Mouse (Mus musculus): ENCODE measurements around the gene Adgrf5. TPM values are rescaled to one million over a fixed set of nuclear protein-coding genes. Genes with fewer than 3 reads are reported as not detected.

Gene Adgrf5
- polyA plus RNA-seq, 1 experiment from 2014 or later = 18.7 TPM

DNA sequence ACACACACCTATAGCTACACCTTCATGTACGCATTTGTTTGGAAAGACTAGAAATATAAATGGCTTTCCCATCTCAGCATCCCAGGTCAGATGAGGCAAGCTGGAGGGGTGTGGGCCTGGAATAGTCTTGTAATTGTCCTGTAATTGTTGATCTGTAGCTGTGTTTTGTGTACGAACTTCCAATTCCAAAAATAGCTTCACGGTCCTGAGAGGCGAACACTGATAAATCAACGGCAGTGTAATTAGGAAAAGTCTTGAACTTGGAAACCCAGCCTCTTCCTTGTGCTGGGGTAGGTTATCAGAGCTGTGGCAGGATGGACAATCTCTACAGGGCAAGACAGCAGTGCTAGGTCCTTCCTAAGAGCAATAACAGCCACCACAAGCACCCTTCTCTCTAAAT is 18.5 kb downstream of the Adgrf5 start:
- 44% methylated on average over 5 of the region's 5 CpGs for WGBS

DNA sequence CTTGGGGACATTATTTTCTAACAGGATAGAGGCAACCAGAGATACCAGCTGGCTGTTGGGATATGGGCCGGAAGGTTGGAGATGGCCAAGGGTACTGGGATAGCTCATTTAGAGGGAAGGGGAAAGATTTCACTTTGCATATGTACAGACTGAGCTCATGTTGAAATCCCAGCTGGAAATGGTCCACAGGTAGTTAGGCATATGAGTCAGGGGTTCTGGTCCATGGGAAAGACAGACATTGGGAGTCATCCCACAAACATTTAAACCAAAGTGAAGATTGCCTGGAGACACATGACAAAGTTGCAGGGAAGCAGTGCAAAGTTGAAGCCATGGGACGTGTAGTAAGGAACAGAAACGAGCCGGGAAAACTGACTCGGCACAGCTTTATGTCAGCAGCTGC is 26.1 kb downstream of the Adgrf5 start:
- Histone ChIP-seq H3K4me2 (no peak overlapping the region), H3K9ac (no peak overlapping the region), H3K4me3 (no peak overlapping the region), H3K36me3 (no peaks in the 10 kb centered on the region), H3K27me3 (replicated peaks) (no peaks in the 10 kb centered on the region), H3K27ac (replicated peaks) (no peak overlapping the region), H3K9me3 (no peaks in the 10 kb centered on the region), H3K4me1 (peaks cover 24% of the 10 kb centered on the region)
- ATAC-seq (ENCODE audit: extremely low read depth, insufficient number of reproducible peaks, low FRiP score, low TSS enrichment) = no peak
- WGBS = 75% methylated on average over 5 of the region's 5 CpGs

More for the DNA sequence above, 18.5 kb downstream of the Adgrf5 start:
- Histone ChIP-seq H3K27ac (replicated peaks) (no peak overlapping the region), H3K4me3 (no peak overlapping the region), H3K4me1 (peaks cover 20% of the 10 kb centered on the region), H3K36me3 (no peaks in the 10 kb centered on the region), H3K4me2 (no peak overlapping the region), H3K9ac (no peak overlapping the region), H3K9me3 (no peaks in the 10 kb centered on the region), H3K27me3 (replicated peaks) (no peaks in the 10 kb centered on the region)
- no peak for ATAC-seq (ENCODE audit: extremely low read depth, insufficient number of reproducible peaks, low FRiP score, low TSS enrichment)

DNA sequence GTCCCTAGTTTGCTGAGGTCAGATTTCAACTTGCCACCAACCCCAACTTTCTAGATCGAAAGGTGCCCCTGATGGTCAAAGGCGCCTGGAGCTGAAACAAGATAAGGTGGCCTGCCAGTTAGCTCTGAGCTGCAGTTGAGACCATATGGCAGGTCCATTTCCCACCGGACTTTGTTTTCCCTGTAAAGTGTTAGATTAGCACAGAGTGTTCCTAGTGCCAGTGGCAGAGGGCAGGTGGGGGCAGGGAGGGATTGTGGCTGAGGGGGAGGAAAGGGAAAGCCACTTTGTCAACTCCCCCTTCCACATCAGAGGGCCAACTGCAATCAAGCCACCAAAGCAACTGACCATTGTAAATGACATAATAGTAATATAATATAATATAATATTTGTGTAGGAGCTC is 26.9 kb downstream of the Adgrf5 start:
- ATAC-seq (ENCODE audit: extremely low read depth, insufficient number of reproducible peaks, low FRiP score, low TSS enrichment) = no peak
- H3K4me1 ChIP-seq = peaks cover 24% of the 10 kb centered on the region
- WGBS = 16% methylated on average over 3 of the region's 3 CpGs

DNA sequence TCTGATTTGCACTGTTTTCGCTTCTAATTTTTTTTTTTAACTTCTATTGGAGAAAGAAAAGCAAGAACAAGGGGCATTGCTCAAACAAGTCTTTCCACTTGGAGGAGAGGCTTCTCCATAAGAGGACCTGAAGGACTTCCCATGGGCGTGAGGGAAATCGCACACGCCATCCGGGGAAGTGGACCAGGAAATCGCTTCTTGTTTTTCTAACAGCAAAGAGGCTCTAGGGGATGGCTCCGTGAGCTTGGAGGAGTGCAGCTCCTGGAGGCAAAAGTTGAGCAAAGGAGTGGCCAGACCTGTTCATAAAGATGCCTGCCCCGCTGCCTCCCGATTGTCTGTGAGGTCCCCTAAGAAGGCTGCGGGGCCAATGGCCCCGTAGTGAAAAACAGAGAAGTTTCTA is 29.0 kb downstream of the Adgrf5 start:
- no peak for ATAC-seq (ENCODE audit: extremely low read depth, insufficient number of reproducible peaks, low FRiP score, low TSS enrichment)
- H3K4me3 ChIP-seq = peak overlapping the region; percentile 37
- H3K9me3 ChIP-seq = no peaks in the 10 kb centered on the region
- H3K9ac ChIP-seq = peak overlapping the region; percentile 33
- H3K4me2 ChIP-seq = peak overlapping the region; percentile 47
- 68% methylated on average over 11 of the region's 11 CpGs for WGBS
- peaks cover 24% of the 10 kb centered on the region for H3K4me1 ChIP-seq
- H3K27me3 ChIP-seq (replicated peaks) = no peaks in the 10 kb centered on the region
- no peaks in the 10 kb centered on the region for H3K36me3 ChIP-seq
- H3K27ac ChIP-seq (replicated peaks) = peak overlapping the region; percentile 50

More for the DNA sequence above, 26.9 kb downstream of the Adgrf5 start:
- Histone ChIP-seq H3K27me3 (replicated peaks) (no peaks in the 10 kb centered on the region), H3K4me3 (no peak overlapping the region), H3K27ac (replicated peaks) (no peak overlapping the region), H3K4me2 (no peak overlapping the region), H3K9me3 (no peaks in the 10 kb centered on the region), H3K36me3 (no peaks in the 10 kb centered on the region), H3K9ac (no peak overlapping the region)

DNA sequence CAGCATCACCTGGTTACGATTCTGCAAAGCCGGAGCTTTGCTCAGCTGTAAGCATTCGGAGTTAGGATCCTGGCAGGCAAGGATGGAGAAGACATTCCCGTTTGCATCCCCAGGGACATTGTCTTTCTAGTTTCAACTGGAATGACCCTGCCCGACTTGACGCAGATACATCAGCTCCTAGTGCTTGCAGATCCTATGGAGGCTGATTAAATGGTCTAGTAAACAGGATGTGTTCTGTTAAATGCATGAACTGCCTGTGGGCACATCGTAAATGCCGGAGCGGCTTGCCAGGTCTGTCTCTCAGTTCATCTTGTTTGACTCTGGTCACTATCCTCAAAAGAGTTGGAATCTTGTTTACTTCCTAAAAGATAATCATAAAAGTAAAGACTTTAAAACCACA is 31.9 kb downstream of the Adgrf5 start:
- H3K4me2 ChIP-seq = no peak overlapping the region
- H3K36me3 ChIP-seq = no peaks in the 10 kb centered on the region
- H3K4me3 ChIP-seq = no peak overlapping the region
- H3K27ac ChIP-seq (replicated peaks) = no peak overlapping the region
- H3K9ac ChIP-seq = no peak overlapping the region
- peaks cover 17% of the 10 kb centered on the region for H3K4me1 ChIP-seq
- 64% methylated on average over 9 of the region's 9 CpGs for WGBS
- no peaks in the 10 kb centered on the region for H3K9me3 ChIP-seq
- no peak for ATAC-seq (ENCODE audit: extremely low read depth, insufficient number of reproducible peaks, low FRiP score, low TSS enrichment)
- H3K27me3 ChIP-seq (replicated peaks) = no peaks in the 10 kb centered on the region

DNA sequence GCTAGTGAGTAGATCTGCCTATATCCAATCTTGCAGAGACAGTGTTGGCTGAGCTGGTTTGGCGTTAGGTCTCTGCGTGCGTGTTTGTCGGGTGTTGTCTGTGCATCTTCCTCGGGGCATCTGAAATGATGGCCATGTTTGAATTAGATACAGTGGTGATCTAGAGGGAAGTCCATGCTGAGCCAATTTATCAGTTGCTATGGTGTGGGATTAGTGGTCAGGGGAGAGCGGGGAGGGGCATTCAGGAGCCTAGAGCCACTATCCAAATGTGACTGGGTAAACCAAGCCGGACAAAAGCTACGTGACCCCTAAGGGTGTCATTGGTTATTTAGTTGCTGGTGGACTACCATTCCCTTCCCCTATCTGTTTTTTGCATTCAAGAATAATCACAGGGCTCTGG is 33.4 kb downstream of the Adgrf5 start:
- Histone ChIP-seq H3K4me1 (peaks cover 18% of the 10 kb centered on the region), H3K9ac (no peak overlapping the region), H3K27me3 (replicated peaks) (no peaks in the 10 kb centered on the region), H3K4me3 (no peak overlapping the region), H3K27ac (replicated peaks) (no peak overlapping the region), H3K36me3 (no peaks in the 10 kb centered on the region), H3K9me3 (no peaks in the 10 kb centered on the region), H3K4me2 (no peak overlapping the region)
- no peak for ATAC-seq (ENCODE audit: extremely low read depth, insufficient number of reproducible peaks, low FRiP score, low TSS enrichment)
- 82% methylated on average over 8 of the region's 8 CpGs for WGBS

DNA sequence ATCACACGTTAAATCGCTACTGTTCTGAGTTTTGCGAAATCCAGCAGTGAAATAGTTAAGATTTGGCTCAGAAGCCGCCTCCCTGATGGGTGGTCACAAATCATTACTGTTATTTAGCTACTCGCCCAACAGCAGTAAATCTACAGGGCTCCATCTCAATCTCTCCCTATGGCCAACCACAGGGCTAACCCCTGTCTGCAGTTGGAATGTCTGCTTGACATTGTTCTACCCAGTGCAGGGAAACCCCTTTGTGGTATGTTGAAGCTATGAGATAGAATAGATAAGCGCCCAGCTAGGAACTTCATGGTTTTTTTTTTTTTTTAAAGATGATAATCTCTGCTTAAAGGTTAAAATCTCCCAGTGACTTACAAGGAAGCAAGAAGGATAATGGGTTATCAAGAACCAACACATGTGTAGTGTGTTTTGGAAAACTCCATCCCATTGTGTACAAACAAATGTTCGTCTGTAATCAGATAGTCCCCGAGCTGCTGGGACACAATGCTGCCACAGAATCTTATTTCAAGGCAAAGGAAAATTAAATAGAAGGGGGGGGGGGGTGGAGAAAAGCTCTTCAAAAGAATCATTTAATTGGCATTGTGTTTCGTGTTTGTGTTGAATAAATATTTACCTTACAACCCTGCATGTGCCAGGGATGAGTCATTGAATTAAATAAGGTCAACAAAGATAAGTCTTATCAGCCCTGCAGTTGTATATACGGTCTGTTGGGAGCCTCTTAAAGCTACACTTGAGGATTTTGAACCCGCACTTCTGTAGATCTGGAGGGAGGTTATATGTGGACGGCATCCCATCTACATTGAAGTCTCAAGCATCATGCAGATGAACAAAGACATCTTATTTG is 35.4 kb downstream of the Adgrf5 start:
- no peak overlapping the region for H3K4me2 ChIP-seq
- no peak for ATAC-seq (ENCODE audit: extremely low read depth, insufficient number of reproducible peaks, low FRiP score, low TSS enrichment)
- H3K27me3 ChIP-seq (replicated peaks) = no peaks in the 10 kb centered on the region
- H3K4me3 ChIP-seq = no peak overlapping the region
- no peaks in the 10 kb centered on the region for H3K9me3 ChIP-seq
- 59% methylated on average over 12 of the region's 12 CpGs for WGBS
- no peak overlapping the region for H3K9ac ChIP-seq
- no peak overlapping the region for H3K27ac ChIP-seq (replicated peaks)
- peaks cover 25% of the 10 kb centered on the region for H3K4me1 ChIP-seq
- no peaks in the 10 kb centered on the region for H3K36me3 ChIP-seq

DNA sequence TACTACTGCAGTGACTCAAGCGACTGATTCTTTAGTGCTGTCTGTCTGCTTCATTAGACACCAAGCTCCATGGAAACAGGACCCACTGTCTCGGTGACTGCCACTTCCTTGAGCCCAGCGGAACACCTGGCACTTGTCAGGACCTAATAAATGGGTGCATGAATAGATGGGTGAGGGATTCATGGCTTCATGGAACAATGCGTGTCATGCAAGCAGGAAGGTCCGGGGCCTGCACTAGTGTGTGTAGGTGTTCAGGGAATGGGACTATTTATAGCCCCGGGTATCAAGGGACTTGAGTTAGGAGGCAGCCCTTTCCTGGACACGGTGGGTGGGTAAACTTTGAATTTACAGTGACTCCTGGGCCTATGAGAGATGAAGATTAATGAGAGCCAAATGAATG is 38.4 kb downstream of the Adgrf5 start:
- 36% methylated on average over 7 of the region's 7 CpGs for WGBS
- no peak overlapping the region for H3K4me3 ChIP-seq
- H3K9me3 ChIP-seq = no peaks in the 10 kb centered on the region
- no peak overlapping the region for H3K27ac ChIP-seq (replicated peaks)
- ATAC-seq (ENCODE audit: extremely low read depth, insufficient number of reproducible peaks, low FRiP score, low TSS enrichment) = no peak
- H3K4me1 ChIP-seq = peaks cover 36% of the 10 kb centered on the region
- no peak overlapping the region for H3K4me2 ChIP-seq
- H3K36me3 ChIP-seq = no peaks in the 10 kb centered on the region
- H3K27me3 ChIP-seq (replicated peaks) = 0 out of 2 replicates have a peak, but pooled peaks cover 3% of the 10 kb centered on the region
- H3K9ac ChIP-seq = no peak overlapping the region

DNA sequence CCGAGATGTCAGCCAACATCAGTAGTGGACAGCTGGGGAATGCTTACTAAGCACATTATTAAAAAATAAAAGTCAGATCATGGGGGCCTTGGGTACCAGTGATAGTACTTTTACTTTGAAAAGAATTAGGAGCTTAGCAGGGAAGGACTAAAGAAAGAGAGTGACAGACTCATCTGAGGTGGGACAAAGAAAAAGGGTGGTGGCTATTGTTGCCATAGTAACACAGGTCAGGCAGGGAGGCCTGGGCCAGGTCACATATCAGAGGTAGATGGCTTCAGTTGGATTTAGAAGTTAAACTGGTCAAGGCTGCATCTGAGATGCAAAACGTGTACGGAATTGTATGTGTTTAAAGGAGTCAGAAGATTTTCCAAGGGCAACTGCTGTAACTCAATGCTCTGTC is 38.9 kb downstream of the Adgrf5 start:
- Histone ChIP-seq H3K4me1 (peaks cover 36% of the 10 kb centered on the region), H3K4me3 (no peak overlapping the region), H3K27ac (replicated peaks) (0 out of 2 replicates have a peak overlapping the region, but pooled peaks have one; percentile 37), H3K4me2 (no peak overlapping the region), H3K36me3 (no peaks in the 10 kb centered on the region), H3K9ac (no peak overlapping the region), H3K27me3 (replicated peaks) (0 out of 2 replicates have a peak, but pooled peaks cover 3% of the 10 kb centered on the region), H3K9me3 (no peaks in the 10 kb centered on the region)
- no peak for ATAC-seq (ENCODE audit: extremely low read depth, insufficient number of reproducible peaks, low FRiP score, low TSS enrichment)
- WGBS = 60% methylated on average over 3 of the region's 3 CpGs

DNA sequence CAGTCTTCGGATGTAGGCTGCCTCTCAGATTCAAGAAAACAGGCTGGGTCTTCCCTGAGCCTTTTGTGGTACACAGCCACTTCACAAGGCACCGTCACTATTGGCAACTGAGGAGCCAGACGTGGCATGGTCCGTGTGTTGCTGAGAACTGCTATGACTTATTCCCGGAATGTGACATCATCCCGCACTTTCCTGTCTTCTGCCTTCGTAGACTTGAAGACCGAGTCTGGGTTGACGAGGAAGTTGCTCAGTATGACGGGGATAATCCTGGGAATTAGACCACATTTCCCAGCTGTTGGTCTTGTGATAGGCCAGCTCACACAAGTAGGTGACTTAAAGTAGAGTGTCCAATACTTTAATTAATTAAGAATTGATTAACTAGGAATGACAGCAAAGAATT is 40.2 kb downstream of the Adgrf5 start:
- WGBS = 36% methylated on average over 10 of the region's 10 CpGs
- H3K27me3 ChIP-seq (replicated peaks) = 0 out of 2 replicates have a peak, but pooled peaks cover 4% of the 10 kb centered on the region
- H3K9me3 ChIP-seq = no peaks in the 10 kb centered on the region
- no peak overlapping the region; the same call in 1 of the 2 replicates for H3K27ac ChIP-seq (replicated peaks)
- no peak overlapping the region for H3K9ac ChIP-seq
- ATAC-seq (ENCODE audit: extremely low read depth, insufficient number of reproducible peaks, low FRiP score, low TSS enrichment) = no peak
- H3K36me3 ChIP-seq = no peaks in the 10 kb centered on the region
- H3K4me3 ChIP-seq = no peak overlapping the region
- H3K4me2 ChIP-seq = no peak overlapping the region
- peaks cover 36% of the 10 kb centered on the region for H3K4me1 ChIP-seq

DNA sequence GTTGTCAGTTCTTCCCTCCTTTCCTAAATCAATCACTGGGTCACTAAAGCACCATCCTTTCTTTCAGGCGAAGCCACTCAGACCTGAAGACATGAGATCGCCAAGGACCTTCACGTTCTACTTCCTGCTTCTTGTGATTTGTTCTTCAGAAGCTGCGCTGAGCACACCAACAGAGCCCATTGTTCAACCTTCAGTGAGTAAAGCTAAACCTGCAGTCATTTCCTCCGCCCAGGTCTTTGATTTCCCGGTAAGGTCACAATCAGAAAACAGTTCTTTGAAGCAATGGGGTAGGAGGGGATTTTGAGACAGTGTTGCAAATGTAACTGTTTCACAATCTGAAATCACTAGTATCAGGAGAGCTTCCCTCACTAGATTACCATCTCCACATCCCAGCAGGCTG is 43.6 kb downstream of the Adgrf5 start:
- Histone ChIP-seq H3K4me3 (no peak overlapping the region), H3K9ac (no peak overlapping the region), H3K27ac (replicated peaks) (no peak overlapping the region), H3K27me3 (replicated peaks) (0 out of 2 replicates have a peak, but pooled peaks cover 6% of the 10 kb centered on the region), H3K4me2 (no peak overlapping the region), H3K36me3 (no peaks in the 10 kb centered on the region), H3K4me1 (peaks cover 38% of the 10 kb centered on the region), H3K9me3 (no peaks in the 10 kb centered on the region)
- 69% methylated on average over 6 of the region's 6 CpGs for WGBS
- no peak for ATAC-seq (ENCODE audit: extremely low read depth, insufficient number of reproducible peaks, low FRiP score, low TSS enrichment)

DNA sequence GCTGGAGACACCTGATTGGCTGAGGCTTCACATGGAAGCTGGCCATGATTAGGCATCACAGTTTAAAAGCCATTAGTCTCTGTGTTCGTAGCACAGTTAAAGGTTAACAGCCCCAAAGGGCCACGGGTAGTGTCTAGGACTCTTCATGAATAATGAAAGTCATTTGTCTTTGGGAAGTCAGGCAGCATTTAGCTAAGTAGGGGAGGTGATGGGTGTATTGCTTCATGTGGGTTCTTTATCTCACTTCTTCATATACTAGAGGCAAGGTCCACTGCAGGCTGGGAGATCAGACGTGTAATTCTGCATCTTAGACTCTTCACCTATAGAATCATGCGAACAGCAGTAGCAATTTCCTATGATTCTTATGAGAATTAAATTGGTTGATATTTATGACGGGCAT is 44.2 kb downstream of the Adgrf5 start:
- Histone ChIP-seq H3K27me3 (replicated peaks) (0 out of 2 replicates have a peak, but pooled peaks cover 6% of the 10 kb centered on the region), H3K4me1 (peaks cover 33% of the 10 kb centered on the region), H3K36me3 (no peaks in the 10 kb centered on the region), H3K4me3 (no peak overlapping the region), H3K4me2 (no peak overlapping the region), H3K27ac (replicated peaks) (no peak overlapping the region), H3K9me3 (no peaks in the 10 kb centered on the region), H3K9ac (no peak overlapping the region)
- 73% methylated on average over 5 of the region's 5 CpGs for WGBS
- no peak for ATAC-seq (ENCODE audit: extremely low read depth, insufficient number of reproducible peaks, low FRiP score, low TSS enrichment)

Data from heart, embryonic 13.5 days (tissue).